Mouse (Mus musculus): Measurements from ENCODE around the gene Olfr1228.

Gene Olfr1228

DNA sequence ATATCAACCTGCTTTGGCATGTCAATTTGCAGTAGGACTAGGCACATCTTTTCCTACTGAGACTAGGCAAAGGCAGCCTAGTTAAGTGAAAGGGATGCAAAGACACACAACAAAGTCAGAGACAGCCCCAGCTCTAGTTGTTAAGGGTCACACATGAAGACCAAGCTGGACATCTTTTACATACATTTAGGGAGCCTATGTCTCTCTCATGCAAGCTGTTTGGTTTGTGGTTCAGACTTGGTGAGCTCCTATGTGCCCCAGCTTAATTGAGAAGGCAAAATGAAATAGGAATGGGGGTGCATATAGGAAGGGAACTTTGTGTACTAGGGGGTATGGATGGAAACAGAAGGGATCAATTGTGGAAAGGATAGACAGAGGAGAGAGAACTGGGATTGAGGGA is at the start of gene Olfr1228:
Gene Olfr1228 (minus strand): TSS at position 101 of the 400 bp plus-strand sequence.
- no peak for DNase-seq (ENCODE audit: low read depth, low spot score)

DNA sequence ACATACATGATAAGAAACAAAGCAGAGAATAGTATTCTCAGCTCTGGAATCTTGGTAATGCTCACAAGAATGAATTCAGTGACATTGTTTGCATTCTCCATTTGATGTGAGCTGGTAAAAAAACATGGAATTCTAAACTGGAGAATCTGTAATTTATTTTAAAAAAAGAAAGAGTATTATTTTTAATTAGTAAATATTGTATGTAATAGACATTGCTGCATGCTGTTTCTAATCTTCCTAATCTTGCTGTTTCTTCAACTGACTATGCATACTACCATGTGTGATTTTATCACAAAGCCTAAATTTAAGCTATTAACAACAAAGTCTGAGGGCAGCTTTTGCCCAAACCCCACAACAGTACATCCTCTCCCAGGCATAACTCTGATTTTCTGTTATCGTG is 43.3 kb upstream of the Olfr1228 start, which contains the start of gene Olfr1230:
Gene Olfr1230 (minus strand): TSS at position 101 of the 400 bp plus-strand sequence.
- DNase-seq (ENCODE audit: low read depth, low spot score): no peak

DNA sequence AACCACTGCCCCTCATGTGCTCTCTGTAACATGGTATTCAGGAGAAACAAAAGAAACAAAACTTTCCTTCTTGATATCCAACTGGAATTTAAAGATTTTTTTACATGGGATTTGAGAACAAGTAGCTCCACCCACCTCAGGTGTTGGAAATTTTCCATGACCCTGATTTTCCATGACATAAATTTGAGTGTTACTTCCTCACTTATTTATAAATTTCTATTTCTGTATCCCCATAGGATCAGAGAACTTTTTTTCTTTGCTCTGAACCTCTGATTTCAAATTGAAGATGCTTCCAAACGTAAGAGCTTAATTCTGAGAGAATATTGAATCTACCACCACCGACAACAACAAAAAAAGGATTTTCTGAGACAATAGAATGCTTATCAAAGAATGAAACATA is 34.1 kb upstream of the Olfr1228 start, which contains the start of gene Olfr1229:
Gene Olfr1229 (minus strand): TSS at position 101 of the 400 bp plus-strand sequence.
- DNase-seq (ENCODE audit: low read depth, low spot score): no peak

DNA sequence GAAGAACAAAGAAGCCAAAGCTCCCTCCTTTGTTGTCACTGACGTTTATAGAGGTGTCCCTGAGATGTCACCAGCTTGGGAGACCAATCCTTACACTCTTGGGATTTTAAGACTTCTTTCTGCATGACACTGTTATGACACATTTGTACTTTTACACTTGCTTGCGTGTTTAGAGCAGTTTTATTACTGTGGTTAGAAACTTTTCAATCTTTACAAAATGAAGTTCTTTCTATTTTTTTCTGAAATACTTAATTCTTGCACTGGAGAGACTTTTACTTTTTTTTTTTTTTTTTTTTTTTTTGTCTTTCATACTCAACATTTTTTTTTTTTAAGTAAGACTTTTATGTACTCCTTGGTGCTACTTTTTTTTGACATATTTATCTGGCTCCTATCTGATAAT is 53.9 kb downstream of the Olfr1228 start, which contains the start of gene Olfr1226:
Gene Olfr1226 (minus strand): TSS at position 101 of the 400 bp plus-strand sequence.
- no peak for DNase-seq (ENCODE audit: low read depth, low spot score)

Measured in forelimb bud, embryonic 11.5 days (tissue).